Mouse (Mus musculus): Measurements from ENCODE around the gene Padi3.

DNA sequence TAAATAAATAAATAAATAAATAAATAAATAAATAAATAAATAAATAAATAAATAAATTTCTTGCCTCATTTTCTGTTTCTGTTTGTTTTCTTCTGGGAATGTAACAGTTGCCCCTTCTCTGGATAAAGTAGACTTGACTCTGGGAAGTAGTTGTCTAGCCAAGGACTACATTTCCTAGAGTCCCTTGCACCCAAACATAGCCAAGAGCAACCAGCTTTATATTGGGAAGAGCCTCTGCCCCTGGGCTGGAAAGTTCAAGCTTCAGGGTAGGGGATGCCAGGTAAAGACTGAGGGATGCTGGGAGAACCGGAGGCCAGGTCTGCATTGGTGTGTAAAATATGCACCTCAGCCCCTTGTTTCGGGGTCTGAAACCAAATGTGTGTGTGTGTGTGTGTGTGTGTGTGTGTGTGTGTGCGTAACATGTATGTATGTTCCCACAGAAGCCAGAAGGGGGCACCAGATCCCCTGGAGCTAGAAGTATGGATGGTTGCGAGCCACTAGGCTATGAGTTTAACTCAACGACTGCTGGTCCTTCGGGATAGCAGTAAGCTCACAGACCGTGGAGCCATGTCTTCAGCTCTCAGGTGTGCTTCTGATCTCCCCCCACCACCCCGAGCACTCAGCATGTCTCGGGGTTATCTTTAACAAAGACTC is 26.0 kb downstream of the Padi3 start:
- TF ChIP-seq CTCF (IDR thresholded peaks at IDR 0.05; ENCODE audit: control insufficient read depth, insufficient read depth, insufficient read length) (no peak), MAX (IDR thresholded peaks at IDR 0.05) (no peak), MYOG (IDR thresholded peaks at IDR 0.05; ENCODE audit: control insufficient read depth, extremely low read depth, insufficient read length) (no peak), MYOD1 (IDR thresholded peaks at IDR 0.05; ENCODE audit: control insufficient read depth, insufficient read length, low read depth) (no peak), USF1 (IDR thresholded peaks at IDR 0.05; ENCODE audit: low read depth) (no peak), CEBPB (IDR thresholded peaks at IDR 0.05; ENCODE audit: low read depth) (no peak), FOSL1 (IDR thresholded peaks at IDR 0.05; ENCODE audit: insufficient read depth, low read length, poor library complexity, severe bottlenecking) (no peak)

Data from C2C12 (cell line).